ENCODE assay signal across 8 mouse cellular contexts in the genomic region with DNA sequence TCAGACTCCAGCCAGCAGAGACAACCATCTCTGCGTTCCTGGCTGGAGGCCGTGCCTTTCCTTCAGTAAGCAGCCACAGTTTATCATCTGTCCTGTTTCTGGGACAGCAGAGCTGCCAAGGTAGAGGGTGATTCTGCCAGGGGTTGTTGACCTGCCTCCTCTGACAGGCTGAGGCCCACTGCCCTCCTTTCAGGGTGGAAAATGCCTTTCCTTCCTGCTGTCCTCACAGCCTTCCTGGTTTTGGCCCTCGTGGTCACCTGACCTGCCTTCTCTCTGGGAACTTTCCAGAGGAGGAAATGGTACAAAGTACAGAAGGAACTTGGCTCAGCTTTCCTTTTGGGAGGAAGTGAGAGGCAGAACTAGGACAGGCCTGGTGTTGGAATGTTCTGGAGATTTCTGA. TPM values are rescaled to one million over a fixed set of nuclear protein-coding genes. Genes with fewer than 3 reads are reported as not detected.
DNase-seq lines count a peak whose midpoint lies in the region; ATAC-seq and TF ChIP-seq lines count a peak whose summit lies in the region.

No protein-coding gene starts in this region.

- H3K36me3 ChIP-seq in neural tube, embryonic 13.5 days = peaks cover 91% of the 10 kb centered on the region
- peaks cover 72% of the 10 kb centered on the region for H3K36me3 ChIP-seq in neural tube, embryonic 15.5 days
- peaks cover 93% of the 10 kb centered on the region for H3K36me3 ChIP-seq in heart, embryonic 13.5 days
- H3K36me3 ChIP-seq in stomach, postnatal 0 days (ENCODE audit: control insufficient read depth, insufficient read depth, low read length) = peaks cover 22% of the 10 kb centered on the region
- H3K36me3 ChIP-seq in forebrain, embryonic 10.5 days (replicated peaks) = peaks cover 98% of the 10 kb centered on the region

- TF ChIP-seq CTCF in stomach, postnatal 0 days (IDR thresholded peaks at IDR 0.05; ENCODE audit: low read depth) = no peak

- no peak overlapping the region for H3K4me2 ChIP-seq in neural tube, embryonic 13.5 days
- no peak overlapping the region for H3K4me2 ChIP-seq in neural tube, embryonic 15.5 days
- no peak overlapping the region for H3K4me2 ChIP-seq in heart, embryonic 13.5 days
- H3K4me2 ChIP-seq in stomach, postnatal 0 days (replicated peaks; ENCODE audit: low read depth) = no peak overlapping the region

- H3K27me3 ChIP-seq in neural tube, embryonic 13.5 days = no peaks in the 10 kb centered on the region
- no peaks in the 10 kb centered on the region for H3K27me3 ChIP-seq in neural tube, embryonic 15.5 days (replicated peaks)
- no peaks in the 10 kb centered on the region for H3K27me3 ChIP-seq in heart, embryonic 13.5 days (replicated peaks)
- no peaks in the 10 kb centered on the region for H3K27me3 ChIP-seq in stomach, postnatal 0 days (ENCODE audit: control insufficient read depth, insufficient read depth, low read length)
- no peaks in the 10 kb centered on the region for H3K27me3 ChIP-seq in forebrain, embryonic 10.5 days (ENCODE audit: poor library complexity, severe bottlenecking)

- no peak overlapping the region for H3K4me3 ChIP-seq in neural tube, embryonic 13.5 days
- no peak overlapping the region for H3K4me3 ChIP-seq in neural tube, embryonic 15.5 days (replicated peaks)
- H3K4me3 ChIP-seq in heart, embryonic 13.5 days = no peak overlapping the region
- no peak overlapping the region for H3K4me3 ChIP-seq in stomach, postnatal 0 days (ENCODE audit: low read depth, low read length)
- no peak overlapping the region for H3K4me3 ChIP-seq in forebrain, embryonic 10.5 days

- H3K9me3 ChIP-seq in neural tube, embryonic 13.5 days = no peaks in the 10 kb centered on the region
- no peaks in the 10 kb centered on the region for H3K9me3 ChIP-seq in neural tube, embryonic 15.5 days (replicated peaks)
- H3K9me3 ChIP-seq in heart, embryonic 13.5 days = no peaks in the 10 kb centered on the region
- H3K9me3 ChIP-seq in stomach, postnatal 0 days (ENCODE audit: control insufficient read depth, low read length) = no peaks in the 10 kb centered on the region
- no peaks in the 10 kb centered on the region for H3K9me3 ChIP-seq in forebrain, embryonic 10.5 days

- DNase-seq in kidney, postnatal 25 days = peak; percentile 82 to 92
- peak; percentile 73 for DNase-seq in stomach, postnatal 0 days (ENCODE audit: low spot score)
- DNase-seq in forebrain, embryonic 10.5 days (ENCODE audit: extremely low spot score, low spot score) = no peak
- no peak for DNase-seq in retina, postnatal 1 day
- DNase-seq in embryo, embryonic 11 days = no peak

- WGBS in neural tube, embryonic 13.5 days = 94% methylated on average over 3 of the region's 3 CpGs
- WGBS in neural tube, embryonic 15.5 days = 91% methylated on average over 3 of the region's 3 CpGs
- WGBS in heart, embryonic 13.5 days = 68% methylated on average over 3 of the region's 3 CpGs
- WGBS in stomach, postnatal 0 days = 54% methylated on average over 3 of the region's 3 CpGs
- WGBS in forebrain, embryonic 10.5 days = 94% methylated on average over 3 of the region's 3 CpGs

- ATAC-seq in neural tube, embryonic 13.5 days (ENCODE audit: low read depth) = no peak
- no peak for ATAC-seq in neural tube, embryonic 15.5 days (ENCODE audit: low FRiP score)
- ATAC-seq in heart, embryonic 13.5 days (ENCODE audit: extremely low read depth, insufficient number of reproducible peaks, low FRiP score, low TSS enrichment) = no peak
- ATAC-seq in stomach, postnatal 0 days (ENCODE audit: low FRiP score, low TSS enrichment) = peak; percentile 79

- H3K9ac ChIP-seq in neural tube, embryonic 13.5 days = 0 out of 2 replicates have a peak overlapping the region, but pooled peaks have one; percentile 17
- H3K9ac ChIP-seq in neural tube, embryonic 15.5 days (replicated peaks) = no peak overlapping the region
- H3K9ac ChIP-seq in heart, embryonic 13.5 days = no peak overlapping the region
- no peak overlapping the region for H3K9ac ChIP-seq in stomach, postnatal 0 days (ENCODE audit: low read length)

- H3K4me1 ChIP-seq in neural tube, embryonic 13.5 days (replicated peaks) = peaks cover 12% of the 10 kb centered on the region
- peaks cover 6% of the 10 kb centered on the region for H3K4me1 ChIP-seq in neural tube, embryonic 15.5 days
- peaks cover 13% of the 10 kb centered on the region for H3K4me1 ChIP-seq in heart, embryonic 13.5 days
- no peaks in the 10 kb centered on the region for H3K4me1 ChIP-seq in stomach, postnatal 0 days (replicated peaks; ENCODE audit: control insufficient read depth, insufficient read depth)
- no peaks in the 10 kb centered on the region for H3K4me1 ChIP-seq in forebrain, embryonic 10.5 days

- no peak overlapping the region for H3K27ac ChIP-seq in neural tube, embryonic 13.5 days (replicated peaks)
- H3K27ac ChIP-seq in neural tube, embryonic 15.5 days (replicated peaks) = no peak overlapping the region
- peak overlapping the region; percentile 83 for H3K27ac ChIP-seq in heart, embryonic 13.5 days (replicated peaks)
- H3K27ac ChIP-seq in stomach, postnatal 0 days (replicated peaks) = peak overlapping the region; percentile 69
- no peak overlapping the region for H3K27ac ChIP-seq in forebrain, embryonic 10.5 days

- TF ChIP-seq EP300 in stomach, postnatal 0 days (optimal IDR thresholded peaks at IDR 0.05) = no peak

RNA-seq across cellular contexts. Expression of gene Gm49325, which starts 7.4 kb away (rescaled TPM):
- polyA plus RNA-seq in neural tube, embryonic 13.5 days (2015; fragmentation: Nextera tagmentation; extraction: Ambion mirVana) = 2.0 and 8.6 TPM in 2 replicates
- 1.4 and 2.4 TPM in 2 replicates for polyA plus RNA-seq in neural tube, embryonic 15.5 days (2015; fragmentation: Nextera tagmentation; extraction: Ambion mirVana)
- 2.8 TPM in 1 of 2 replicates, not detected in the other for polyA plus RNA-seq in heart, embryonic 13.5 days (2015; fragmentation: Nextera tagmentation; extraction: Ambion mirVana)
- polyA plus RNA-seq in stomach, postnatal 0 days (2015; fragmentation: Nextera tagmentation; extraction: Ambion mirVana) = 12.6 and 17.3 TPM in 2 replicates
- 3.1 and 3.4 TPM in 2 replicates for polyA plus RNA-seq in forebrain, embryonic 10.5 days (2016; fragmentation: Nextera tagmentation; extraction: Ambion mirVana)

RNA-seq across cellular contexts. Expression of gene Sumo3, which starts 7.5 kb away (rescaled TPM):
- 248 and 252 TPM in 2 replicates for polyA plus RNA-seq in neural tube, embryonic 13.5 days (2015; fragmentation: Nextera tagmentation; extraction: Ambion mirVana)
- polyA plus RNA-seq in neural tube, embryonic 15.5 days (2015; fragmentation: Nextera tagmentation; extraction: Ambion mirVana) = 275 and 286 TPM in 2 replicates
- 171 and 186 TPM in 2 replicates for polyA plus RNA-seq in heart, embryonic 13.5 days (2015; fragmentation: Nextera tagmentation; extraction: Ambion mirVana)
- 232 and 239 TPM in 2 replicates for polyA plus RNA-seq in stomach, postnatal 0 days (2015; fragmentation: Nextera tagmentation; extraction: Ambion mirVana)
- 439 and 448 TPM in 2 replicates for polyA plus RNA-seq in forebrain, embryonic 10.5 days (2016; fragmentation: Nextera tagmentation; extraction: Ambion mirVana)

RNA-seq across cellular contexts. Expression of gene Ube2g2, which starts 8.7 kb away (rescaled TPM):
- polyA plus RNA-seq in neural tube, embryonic 13.5 days (2015; fragmentation: Nextera tagmentation; extraction: Ambion mirVana) = 86.8 and 87.9 TPM in 2 replicates
- 77.1 and 79.6 TPM in 2 replicates for polyA plus RNA-seq in neural tube, embryonic 15.5 days (2015; fragmentation: Nextera tagmentation; extraction: Ambion mirVana)
- 78.6 and 81.9 TPM in 2 replicates for polyA plus RNA-seq in heart, embryonic 13.5 days (2015; fragmentation: Nextera tagmentation; extraction: Ambion mirVana)
- polyA plus RNA-seq in stomach, postnatal 0 days (2015; fragmentation: Nextera tagmentation; extraction: Ambion mirVana) = 53.8 and 54.5 TPM in 2 replicates
- polyA plus RNA-seq in forebrain, embryonic 10.5 days (2016; fragmentation: Nextera tagmentation; extraction: Ambion mirVana) = 102 and 104 TPM in 2 replicates

RNA-seq across cellular contexts. Expression of gene Pttg1ip, which starts 31.9 kb away (rescaled TPM):
- 78.9 and 79.7 TPM in 2 replicates for polyA plus RNA-seq in neural tube, embryonic 13.5 days (2015; fragmentation: Nextera tagmentation; extraction: Ambion mirVana)
- 73.9 and 91.7 TPM in 2 replicates for polyA plus RNA-seq in neural tube, embryonic 15.5 days (2015; fragmentation: Nextera tagmentation; extraction: Ambion mirVana)
- 103 and 110 TPM in 2 replicates for polyA plus RNA-seq in heart, embryonic 13.5 days (2015; fragmentation: Nextera tagmentation; extraction: Ambion mirVana)
- polyA plus RNA-seq in stomach, postnatal 0 days (2015; fragmentation: Nextera tagmentation; extraction: Ambion mirVana) = 278 and 317 TPM in 2 replicates
- polyA plus RNA-seq in forebrain, embryonic 10.5 days (2016; fragmentation: Nextera tagmentation; extraction: Ambion mirVana) = 62.0 and 64.5 TPM in 2 replicates

Comparison
In these comparisons a context has a peak if more than half of its experiments do, and no peak if none do; other contexts are left out.
1. H3K27ac ChIP-seq: peak in heart, embryonic 13.5 days (single experiment) and stomach, postnatal 0 days (single experiment); none in neural tube, embryonic 13.5 days (single experiment), neural tube, embryonic 15.5 days (single experiment) and forebrain, embryonic 10.5 days (single experiment).
2. DNase-seq: peak in kidney, postnatal 25 days (2 of 2) and stomach, postnatal 0 days (single experiment); none in forebrain, embryonic 10.5 days (single experiment), retina, postnatal 1 day (single experiment) and embryo, embryonic 11 days (single experiment).